Mouse (Mus musculus) gastrocnemius, postnatal 14 days (tissue): ENCODE measurements around the gene Nol10. TPM values are rescaled to one million over a fixed set of nuclear protein-coding genes. Genes with fewer than 3 reads are reported as not detected.

Experiments used
- microRNA-seq, 2 experiments: library from miRNA; unstranded; fragments of <30 nt; microRNA quantifications; one replicate each; pipeline ENCODE4 v1.2.0; 2021
- total RNA-seq, 2 experiments: library from RNA; stranded (reverse); gene quantifications; 2 replicates each; pipeline ENCODE4 v1.2.3; 2021

The Nol10 gene
- total RNA-seq, 2 experiments from 2014 or later: 6.6 to 9.3 TPM

Small RNA genes within 50 kb of the gene (microRNA-seq; reads per million reads assigned to microRNA genes)
- 2.0 to 3.5 reads per million in 2 experiments for gene Mir3066

Other genes with a start within 250 kb of the Nol10 start
- gene Kcnf1, start 171.6 kb upstream of the Nol10 start, total RNA-seq: 1 to 10 TPM in 1 of 2 experiments, under 1 TPM in 1; 1.00 to 1.7 TPM
- gene Pdia6, start 81.9 kb upstream of the Nol10 start, total RNA-seq: 10 to 100 TPM; 55.3 to 68.7 TPM
- not detected for gene Atp6v1c2, start 19.1 kb upstream of the Nol10 start, total RNA-seq
- gene Odc1, start 196.3 kb downstream of the Nol10 start, total RNA-seq: 10 to 100 TPM; 53.9 to 79.8 TPM